14 mouse cellular contexts compared by ENCODE assay signal in genomic region chr6:49156170-49156825, GRCm38 (mm10). TPM values are rescaled to one million over a fixed set of nuclear protein-coding genes. Genes with fewer than 3 reads are reported as not detected.
A peak's percentile ranks its signal among the peaks of the same experiment; 100 is the strongest.
DNase-seq lines count a peak whose midpoint lies in the region; ATAC-seq and TF ChIP-seq lines count a peak whose summit lies in the region.
"Had no signal": no experiment of that assay in that cellular context is flagged by ENCODE, and none has a peak within 500 bp of the region (broad histone marks: within the 10 kb centered on the region; RNA-seq: fewer than 3 reads in every experiment).

No protein-coding gene starts in this region.

- 66% methylated on average over 5 of the region's 5 CpGs for WGBS in forebrain, embryonic 14.5 days
- WGBS in forebrain, embryonic 10.5 days, result 93% methylated on average over 5 of the region's 5 CpGs

- H3K4me1 ChIP-seq in forebrain, embryonic 14.5 days (ENCODE audit: control insufficient read depth, insufficient read depth, low read length), result peaks cover 8% of the 10 kb centered on the region; the same call in 1 of the 2 replicates
- peaks cover 7% of the 10 kb centered on the region for H3K4me1 ChIP-seq in forebrain, embryonic 10.5 days
- H3K4me1 ChIP-seq: embryonic facial prominence, embryonic 12.5 days had no signal

- no peak for TF ChIP-seq POLR2A in brain, embryonic 14.5 days (IDR thresholded peaks at IDR 0.05; ENCODE audit: borderline replicate concordance, extremely low read depth, insufficient read depth, insufficient read length, poor library complexity, severe bottlenecking)

- no peaks in the 10 kb centered on the region for H3K36me3 ChIP-seq in forebrain, embryonic 14.5 days (ENCODE audit: control insufficient read depth, insufficient read depth, low read length)
- peaks cover 25% of the 10 kb centered on the region for H3K36me3 ChIP-seq in forebrain, embryonic 10.5 days (replicated peaks)
- H3K36me3 ChIP-seq: embryonic facial prominence, embryonic 12.5 days; heart, embryonic 13.5 days had no signal

- intact Hi-C loops in gastrocnemius, adult 2 months (cut with DNase I), result loop anchor here (5.0 kb wide), 1 partner anchor 59 kb away; no protein-coding TSS in a partner anchor
- intact Hi-C loops in gastrocnemius, postnatal 14 days (cut with DNase I; ENCODE audit: low total_unique reads), result no loop called here
- intact Hi-C loops in left cerebral cortex, postnatal 4 days (cut with DNase I), result no loop called here
- intact Hi-C loops in left cerebral cortex, postnatal 14 days (cut with DNase I), result no loop called here

- H3K9ac ChIP-seq in forebrain, embryonic 14.5 days (ENCODE audit: low read length), result no peak overlapping the region
- H3K9ac ChIP-seq: embryonic facial prominence, embryonic 12.5 days; heart, embryonic 13.5 days had no signal

- H3K4me3 ChIP-seq in forebrain, embryonic 14.5 days (ENCODE audit: low read depth, low read length), result no peak overlapping the region
- H3K4me3 ChIP-seq in forebrain, embryonic 10.5 days, result no peak overlapping the region
- H3K4me3 ChIP-seq in gastrocnemius, adult 2 months, result no peak overlapping the region
- H3K4me3 ChIP-seq: embryonic facial prominence, embryonic 12.5 days; heart, embryonic 13.5 days had no signal

- H3K27me3 ChIP-seq in forebrain, embryonic 14.5 days (replicated peaks; ENCODE audit: control insufficient read depth, insufficient read depth, low read length), result no peaks in the 10 kb centered on the region
- H3K27me3 ChIP-seq in forebrain, embryonic 10.5 days (ENCODE audit: poor library complexity, severe bottlenecking), result no peaks in the 10 kb centered on the region
- H3K27me3 ChIP-seq: embryonic facial prominence, embryonic 12.5 days; heart, embryonic 13.5 days had no signal

- DNase-seq in forebrain, embryonic 14.5 days (ENCODE audit: low spot score), result peak; percentile 14
- DNase-seq in forebrain, embryonic 10.5 days (ENCODE audit: extremely low spot score, low spot score), result no peak
- no peak for DNase-seq in gastrocnemius, adult 2 months
- no peak for DNase-seq in gastrocnemius, postnatal 14 days
- peak; percentile 16 for DNase-seq in left cerebral cortex, postnatal 4 days
- DNase-seq in left cerebral cortex, postnatal 14 days (ENCODE audit: low spot score in 2 of 2), result no peak
- DNase-seq in brain, embryonic 14.5 days (ENCODE audit: low read depth), result peak; percentile 40
- DNase-seq: adrenal gland, postnatal 14 days; cerebellum, adult 2 months; heart, postnatal 36 days; kidney, adult 11 months had no signal

- H3K4me2 ChIP-seq in forebrain, embryonic 14.5 days (ENCODE audit: low read length), result no peak overlapping the region
- H3K4me2 ChIP-seq: embryonic facial prominence, embryonic 12.5 days; heart, embryonic 13.5 days had no signal

- no peaks in the 10 kb centered on the region for H3K9me3 ChIP-seq in forebrain, embryonic 14.5 days (replicated peaks; ENCODE audit: control insufficient read depth, low read length)
- H3K9me3 ChIP-seq in forebrain, embryonic 10.5 days, result no peaks in the 10 kb centered on the region
- H3K9me3 ChIP-seq: embryonic facial prominence, embryonic 12.5 days; heart, embryonic 13.5 days had no signal

- ATAC-seq in forebrain, embryonic 14.5 days, result no peak
- ATAC-seq: hindbrain, postnatal 0 days had no signal

- no peak overlapping the region for H3K27ac ChIP-seq in forebrain, embryonic 14.5 days (ENCODE audit: low read depth, low read length)
- no peak overlapping the region for H3K27ac ChIP-seq in forebrain, embryonic 10.5 days
- H3K27ac ChIP-seq in gastrocnemius, adult 2 months, result peak overlapping the region; percentile 86
- H3K27ac ChIP-seq: embryonic facial prominence, embryonic 12.5 days; heart, embryonic 13.5 days; hindbrain, postnatal 0 days had no signal

- no peak for TF ChIP-seq CTCF in gastrocnemius, adult 2 months (IDR thresholded peaks at IDR 0.05)
- no peak for TF ChIP-seq CTCF in brain, embryonic 14.5 days (IDR thresholded peaks at IDR 0.05; ENCODE audit: borderline replicate concordance, extremely low read depth, insufficient read depth, insufficient read length)

RNA-seq across cellular contexts. Expression of gene Igf2bp3, which starts 58.5 kb away (rescaled TPM):
- 30.6 and 32.9 TPM in 2 replicates for polyA plus RNA-seq in forebrain, embryonic 14.5 days (2014; fragmentation: Nextera tagmentation; extraction: Ambion mirVana)
- polyA plus RNA-seq in forebrain, embryonic 10.5 days (2016; fragmentation: Nextera tagmentation; extraction: Ambion mirVana), result 128 and 141 TPM in 2 replicates
- under 1 TPM; 0.06 to 0.13 TPM for total RNA-seq in gastrocnemius, adult 2 months (2021)
- total RNA-seq in gastrocnemius, postnatal 14 days (2021), result 1 to 10 TPM in 1 of 2 experiments, under 1 TPM in 1; 0.86 to 1.1 TPM
- 1 to 10 TPM; 5.0 to 6.5 TPM for total RNA-seq in left cerebral cortex, postnatal 4 days (2021)
- total RNA-seq in left cerebral cortex, postnatal 14 days (2021), result under 1 TPM; 0.18 to 0.47 TPM
- 22.0 and 22.6 TPM in 2 replicates for polyA plus RNA-seq in brain, embryonic 14.5 days (2012; rRNA removed)

Comparison
In these comparisons a context has a peak if more than half of its experiments do, and no peak if none do; other contexts are left out.
1. DNase-seq: peak in forebrain, embryonic 14.5 days (single experiment), left cerebral cortex, postnatal 4 days (single experiment) and brain, embryonic 14.5 days (single experiment); none in forebrain, embryonic 10.5 days (single experiment), gastrocnemius, adult 2 months (single experiment), gastrocnemius, postnatal 14 days (single experiment) and left cerebral cortex, postnatal 14 days (0 of 2).